Mouse (Mus musculus) T-helper 1 cell (primary cell): ENCODE measurements around the gene Llgl2.

ENCODE experiments used
- in situ Hi-C: fragments of 300-600 bp; cut with MboI, MseI; formaldehyde crosslinking; loops from one replicate; pipeline ENCODE4 v1.15.1; 2025; ENCODE audit warnings: high pct_unique_total_duplicates

Llgl2 gene

DNA sequence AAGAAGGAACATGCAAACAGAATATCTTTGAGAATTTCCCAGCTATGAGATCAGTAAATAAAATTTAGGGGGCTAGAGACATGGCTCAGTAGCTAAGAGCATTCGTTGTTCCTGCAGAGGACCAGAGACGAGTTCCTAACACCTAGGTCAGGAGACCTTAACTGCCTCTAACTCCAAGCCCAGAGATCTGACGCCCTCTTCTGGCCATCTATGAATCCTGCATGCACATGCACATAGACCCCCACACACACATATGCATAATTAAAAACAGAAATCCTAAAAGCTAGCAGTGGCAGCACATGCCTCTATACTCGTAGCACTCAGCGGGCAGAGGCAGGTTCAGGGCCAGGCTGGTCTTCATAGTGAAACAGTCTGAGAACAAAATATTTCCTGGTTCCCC is 52.6 kb downstream of the Llgl2 start:
- in situ Hi-C loops, result no loop called here

GRCm38 (mm10) chr11:115877174-115877755 is 53.4 kb downstream of the Llgl2 start:
- in situ Hi-C loops, result no loop called here

DNA sequence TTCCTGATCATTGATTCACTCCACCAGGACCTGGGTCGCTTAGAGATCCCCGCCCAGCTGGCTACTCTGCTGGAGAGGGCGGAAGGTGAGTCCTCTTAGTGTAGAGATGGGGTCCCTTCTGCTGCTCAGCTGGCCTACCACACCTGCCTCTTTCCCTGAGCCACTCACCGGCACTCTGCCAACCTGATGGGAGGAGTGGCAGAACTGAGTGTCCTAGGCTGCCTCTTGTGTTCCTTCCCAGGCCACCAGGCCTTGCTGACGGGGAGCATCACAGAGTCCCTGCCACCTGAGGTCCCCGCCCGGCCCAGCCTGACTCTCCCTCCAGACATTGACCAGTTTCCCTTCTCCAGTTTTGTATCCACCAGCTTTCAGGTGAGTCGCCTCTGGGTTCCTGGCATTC is 54.2 kb downstream of the Llgl2 start:
- in situ Hi-C loops, result no loop called here

DNA sequence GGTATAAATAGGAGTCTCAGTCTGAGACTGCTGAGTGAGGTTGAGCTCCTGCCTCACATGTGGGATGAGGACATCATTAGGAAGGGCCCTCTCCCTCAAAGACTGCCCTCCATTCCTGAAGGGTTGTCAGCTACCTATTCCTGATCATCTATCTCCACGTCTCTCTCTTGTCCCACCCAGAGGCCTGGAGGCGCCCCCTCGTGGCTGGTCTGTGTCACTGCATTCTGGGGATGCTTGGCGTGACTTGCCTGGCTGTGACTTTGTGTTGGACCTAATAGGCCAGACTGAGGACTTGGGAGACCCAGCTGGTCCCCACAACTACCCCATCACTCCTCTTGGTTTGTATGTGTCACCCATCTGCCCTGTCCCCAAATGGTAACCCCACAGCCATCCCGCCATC is 57.2 kb downstream of the Llgl2 start:
- in situ Hi-C loops, result no loop called here

GRCm38 (mm10) chr11:115883251-115883650 is 59.4 kb downstream of the Llgl2 start:
- in situ Hi-C loops, result no loop called here

DNA sequence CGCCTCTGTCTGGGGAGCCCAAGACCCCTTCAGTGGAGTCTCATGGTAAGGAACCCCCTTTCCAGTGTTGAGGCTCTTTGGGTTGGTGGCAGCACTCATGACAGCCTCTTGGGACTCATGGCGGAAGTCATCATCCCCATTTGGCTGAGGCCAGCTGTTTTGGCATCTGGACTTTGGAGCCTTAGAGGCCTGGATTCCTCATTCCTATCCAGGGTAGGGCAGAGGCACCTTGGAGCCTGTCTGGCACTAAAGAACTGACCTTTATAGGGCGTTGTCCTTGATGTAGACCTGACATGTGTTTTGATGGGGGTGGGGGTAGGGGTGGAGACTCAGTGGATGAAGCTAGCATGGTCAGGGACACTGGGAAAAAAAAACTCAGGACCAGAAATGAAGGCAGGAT is 60.5 kb downstream of the Llgl2 start:
- in situ Hi-C loops, result no loop called here

GRCm38 (mm10) chr11:115885281-115885680 is 61.4 kb downstream of the Llgl2 start:
- in situ Hi-C loops, result no loop called here

- in situ Hi-C loops, result no loop called here
Observed at GRCm38 (mm10) chr11:115886446-115886845, 62.6 kb downstream of the Llgl2 start.

DNA sequence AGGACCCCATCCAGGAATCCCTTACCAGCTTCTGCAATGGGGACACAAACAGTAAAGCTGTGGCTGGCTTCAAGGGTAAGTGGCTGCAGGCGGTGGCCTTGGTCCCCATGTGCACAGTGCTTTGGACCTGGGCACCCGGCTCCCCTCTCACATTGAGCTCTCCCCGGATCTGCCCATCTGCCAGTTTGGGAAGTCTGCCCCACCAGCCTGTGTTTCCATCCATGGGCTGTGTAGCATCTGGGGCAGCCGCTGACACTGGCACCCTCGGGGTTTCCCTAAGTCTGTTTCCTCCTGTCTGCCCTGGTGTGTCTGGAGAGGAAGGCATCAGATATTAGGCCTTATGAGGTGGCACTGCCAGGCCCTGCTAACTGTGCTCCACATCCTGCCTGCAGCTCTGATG is 64.2 kb downstream of the Llgl2 start:
- in situ Hi-C loops, result no loop called here

GRCm38 (mm10) chr11:115889159-115889558 is 65.3 kb downstream of the Llgl2 start:
- in situ Hi-C loops, result no loop called here

DNA sequence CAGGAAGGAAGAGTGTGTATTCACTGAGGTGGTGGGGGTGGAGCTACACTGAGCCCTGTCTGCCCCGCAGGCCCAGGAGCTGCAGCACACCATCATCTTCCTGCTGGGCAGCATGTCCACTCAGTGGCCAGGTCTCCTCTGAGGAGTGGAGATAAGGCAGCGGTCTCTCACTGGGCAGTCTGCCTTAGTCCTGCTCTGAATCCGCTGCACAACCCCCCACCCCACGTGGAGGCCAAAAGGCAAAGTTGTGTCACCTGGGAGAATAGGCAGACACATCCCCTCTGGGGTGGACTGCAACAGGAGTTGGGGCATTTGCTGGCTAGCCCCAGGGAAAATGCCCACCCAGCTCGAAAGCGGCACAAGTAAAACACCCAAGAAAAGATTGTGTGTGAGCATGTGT is 68.4 kb downstream of the Llgl2 start:
- in situ Hi-C loops, result no loop called here

DNA sequence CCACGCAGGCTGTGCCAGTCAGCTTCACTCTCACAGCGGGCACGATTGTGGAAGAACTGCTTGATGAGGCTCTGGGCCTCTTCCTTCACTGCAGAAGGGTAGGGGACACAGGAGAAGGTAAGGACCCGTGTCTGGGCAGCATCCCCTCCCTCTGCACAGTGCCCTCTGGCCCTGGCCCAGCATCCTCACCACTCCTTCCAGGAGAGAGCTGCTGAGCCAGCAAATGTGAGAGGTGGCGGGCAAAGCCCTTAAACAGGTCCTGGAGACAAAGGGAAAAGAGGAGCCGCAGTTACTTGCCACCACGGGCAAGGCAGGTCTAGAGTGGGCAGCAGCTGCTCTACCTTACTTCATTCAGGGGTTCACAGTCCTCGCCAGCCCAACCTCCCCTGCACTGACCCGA is 69.2 kb downstream of the Llgl2 start:
- in situ Hi-C loops, result no loop called here

- in situ Hi-C loops, result no loop called here
Observed at GRCm38 (mm10) chr11:115894755-115895520, 71.1 kb downstream of the Llgl2 start.

GRCm38 (mm10) chr11:115898446-115898845 is 74.6 kb downstream of the Llgl2 start:
- in situ Hi-C loops, result no loop called here

GRCm38 (mm10) chr11:115898886-115899285 is 75.0 kb downstream of the Llgl2 start:
- in situ Hi-C loops, result no loop called here

GRCm38 (mm10) chr11:115899486-115900266 is 75.8 kb downstream of the Llgl2 start, which contains the start of gene Smim5:
Gene Smim5, plus strand, starts transcription at chr11:115899966.
- in situ Hi-C loops, result no loop called here

- in situ Hi-C loops, result no loop called here
Observed at GRCm38 (mm10) chr11:115900561-115901337, 76.9 kb downstream of the Llgl2 start.

DNA sequence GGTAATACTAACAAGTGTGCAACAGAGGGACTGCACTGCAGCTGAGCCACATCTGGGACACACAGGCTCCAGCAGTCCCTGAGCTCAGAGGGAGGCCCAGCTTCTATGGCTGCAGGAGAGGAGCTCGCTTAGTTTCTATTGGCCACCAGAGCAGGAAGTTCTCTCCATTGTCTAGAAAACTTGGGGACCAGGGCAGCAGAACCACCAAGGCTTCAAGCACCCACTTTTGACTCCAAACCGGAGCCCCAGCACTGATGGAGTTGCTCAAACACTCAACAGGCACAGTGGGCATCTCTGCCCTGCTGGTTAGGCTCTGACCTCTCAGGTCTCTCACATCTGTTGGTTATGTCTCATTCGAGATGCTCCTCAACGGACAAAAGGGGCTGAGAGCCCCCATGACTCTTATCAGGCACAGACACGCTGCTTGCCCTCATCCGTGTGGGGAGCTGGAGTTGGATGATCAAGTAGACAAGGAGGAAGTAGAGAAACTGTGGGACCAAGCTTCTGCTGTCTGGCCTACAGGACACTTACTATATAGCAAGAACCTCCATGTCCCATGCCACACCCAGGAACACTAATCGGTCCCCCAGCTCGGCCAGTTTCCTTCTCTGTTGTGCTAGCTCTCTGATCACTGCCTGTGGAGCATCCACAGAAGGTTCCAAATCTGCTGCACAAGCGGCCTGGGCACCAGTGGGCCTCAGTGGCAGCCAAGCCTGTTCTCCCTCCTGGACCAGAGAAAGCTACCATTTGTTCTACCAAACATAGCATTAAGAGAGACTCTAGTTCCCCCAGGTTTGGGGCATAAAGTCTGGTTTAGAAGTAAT is 77.7 kb downstream of the Llgl2 start:
- in situ Hi-C loops, result no loop called here

- in situ Hi-C loops, result no loop called here
Observed at GRCm38 (mm10) chr11:115902177-115902576, 78.3 kb downstream of the Llgl2 start.

DNA sequence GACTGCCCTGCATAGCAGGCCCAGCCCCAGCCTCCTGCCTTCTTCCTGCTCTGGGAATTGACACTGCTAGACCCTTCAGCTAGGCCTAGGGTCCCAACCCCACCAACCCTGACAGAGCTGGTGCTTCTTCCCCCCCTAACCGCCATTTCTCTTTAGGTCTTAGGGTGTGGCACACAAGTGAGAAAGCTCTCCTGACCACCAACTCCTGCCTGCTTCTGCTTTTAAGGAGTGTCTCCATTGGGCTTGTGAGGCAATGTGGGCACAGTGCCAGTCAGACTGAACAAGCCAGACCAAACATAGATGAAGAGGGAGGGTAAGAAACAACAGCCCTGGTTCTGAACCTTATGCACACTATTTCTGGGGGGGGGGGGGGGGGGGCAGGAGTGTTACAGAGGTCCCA is 79.0 kb downstream of the Llgl2 start:
- in situ Hi-C loops, result no loop called here
